Mouse (Mus musculus) kidney, postnatal 4 days (tissue): Measurements from ENCODE around the gene Selp.

Experiments used
- DNase-seq, 2 experiments: peaks; one replicate each; pipeline ENCODE4 v3.0.0; 2021; ENCODE audit warnings: mixed read lengths in 2 of 2

The Selp gene

DNA sequence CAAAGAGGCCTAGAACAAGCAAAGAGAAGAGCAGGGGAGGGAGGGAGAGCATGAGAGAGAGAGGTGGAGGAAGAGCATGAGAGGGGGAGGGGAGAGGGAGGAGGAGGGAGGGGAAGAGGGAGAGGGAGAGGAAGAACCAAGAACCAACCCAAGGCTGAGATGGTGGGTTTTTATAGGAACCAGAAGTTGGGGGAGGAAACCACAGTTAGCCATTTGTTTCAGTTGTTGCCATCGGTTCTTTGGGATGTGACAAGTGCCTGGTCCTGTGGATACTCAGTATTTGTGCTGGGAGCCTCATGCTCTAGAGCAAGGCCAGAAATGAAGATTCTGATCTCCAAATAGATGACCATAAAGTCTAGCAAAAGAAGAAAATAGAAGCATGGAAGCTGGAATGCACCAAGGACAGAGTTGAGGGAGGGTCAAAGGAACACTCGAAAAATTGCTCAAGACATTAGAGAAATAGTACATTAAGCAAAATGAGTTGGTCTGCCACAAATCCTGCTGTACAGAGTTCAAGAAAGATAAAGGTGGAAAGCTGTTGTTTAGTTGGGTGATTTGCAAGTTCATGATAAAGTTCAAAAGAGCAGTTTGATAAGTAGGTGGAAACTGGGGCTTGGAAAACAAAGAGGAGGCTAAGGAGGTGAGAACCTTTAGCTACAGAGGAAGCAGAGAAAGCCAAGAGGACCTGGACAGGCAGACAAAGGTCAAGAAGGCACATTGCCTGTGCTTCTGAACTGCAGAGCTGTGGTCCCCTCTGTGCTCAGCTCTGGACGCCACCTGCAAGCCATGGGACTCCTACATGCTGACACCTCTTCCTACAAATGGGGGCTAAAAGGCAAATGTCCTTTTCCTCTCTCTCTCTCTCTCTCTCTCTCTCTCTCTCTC is 5.1 kb downstream of the Selp start:
- no peak for DNase-seq

DNA sequence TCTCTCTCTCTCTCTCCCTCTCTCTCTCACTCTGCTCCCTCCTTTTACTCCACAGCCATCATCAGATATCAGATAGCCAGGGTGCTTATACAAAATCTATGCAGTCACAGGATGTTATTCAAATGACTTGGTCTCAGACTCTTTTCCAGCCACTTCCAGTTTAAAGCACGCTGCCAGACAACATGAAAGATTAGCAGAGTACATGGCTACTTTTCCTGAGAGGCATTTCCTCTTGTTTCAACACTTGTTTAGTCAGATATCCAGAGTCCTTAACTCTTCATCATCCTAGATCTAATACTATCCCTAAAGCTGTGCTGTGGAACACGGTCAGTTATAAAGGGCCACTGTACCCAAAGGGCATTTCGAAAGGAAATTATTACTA is 5.7 kb downstream of the Selp start:
- no peak for DNase-seq

DNA sequence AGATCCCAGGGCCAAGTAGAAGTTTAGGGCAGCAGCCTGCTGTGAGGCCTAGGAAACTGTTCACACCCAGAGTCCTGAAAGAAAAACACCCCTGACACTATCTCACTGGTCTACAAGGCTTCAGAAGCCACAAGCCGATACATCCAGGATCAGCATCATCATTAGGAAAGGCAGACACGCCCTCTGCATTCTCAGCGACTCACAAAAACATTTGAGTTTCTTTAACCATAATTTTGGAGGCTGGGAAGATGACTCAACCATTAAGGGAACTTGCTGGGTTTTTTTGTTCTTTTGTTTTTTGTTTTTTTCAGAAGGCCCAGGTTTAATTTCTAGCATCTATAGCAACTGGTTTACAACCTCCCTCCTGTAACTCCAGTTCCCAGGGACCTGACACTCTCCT is 8.8 kb downstream of the Selp start:
- DNase-seq, result no peak

DNA sequence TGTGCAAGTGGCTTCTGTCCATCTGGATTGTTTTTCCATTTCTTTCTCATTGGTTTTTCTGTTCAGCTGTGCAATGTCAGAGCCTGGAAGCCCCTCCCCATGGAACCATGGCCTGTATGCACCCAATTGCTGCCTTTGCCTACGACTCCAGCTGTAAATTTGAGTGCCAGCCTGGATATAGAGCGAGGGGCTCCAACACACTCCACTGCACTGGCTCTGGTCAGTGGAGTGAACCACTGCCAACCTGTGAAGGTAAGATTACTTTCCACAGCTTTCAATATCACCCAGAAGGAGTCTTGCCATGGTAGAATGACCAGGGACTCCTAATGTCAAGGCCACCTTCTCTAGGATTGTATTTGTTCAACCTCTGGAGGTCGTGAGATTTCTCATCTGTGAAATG is 14.9 kb downstream of the Selp start:
- no peak for DNase-seq

DNA sequence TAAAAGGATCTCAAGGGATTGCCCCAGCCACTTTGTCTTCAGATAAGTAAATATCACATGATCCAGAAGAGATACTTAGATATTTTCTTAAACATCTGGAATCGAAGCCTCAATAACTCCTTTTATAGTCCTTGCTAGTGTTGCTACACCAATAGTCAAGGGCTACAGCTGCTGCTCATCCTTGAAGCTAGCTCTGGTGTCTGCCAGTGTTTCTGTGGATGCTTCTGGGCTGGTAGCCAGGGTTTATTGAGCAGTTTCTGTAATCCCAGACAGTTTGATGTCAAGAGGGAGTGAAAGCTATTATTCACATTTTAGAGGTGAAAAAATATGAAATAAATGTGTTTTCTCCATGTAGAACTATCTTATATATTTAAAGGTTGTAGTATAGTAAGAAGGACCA is 17.5 kb downstream of the Selp start:
- DNase-seq, result no peak

DNA sequence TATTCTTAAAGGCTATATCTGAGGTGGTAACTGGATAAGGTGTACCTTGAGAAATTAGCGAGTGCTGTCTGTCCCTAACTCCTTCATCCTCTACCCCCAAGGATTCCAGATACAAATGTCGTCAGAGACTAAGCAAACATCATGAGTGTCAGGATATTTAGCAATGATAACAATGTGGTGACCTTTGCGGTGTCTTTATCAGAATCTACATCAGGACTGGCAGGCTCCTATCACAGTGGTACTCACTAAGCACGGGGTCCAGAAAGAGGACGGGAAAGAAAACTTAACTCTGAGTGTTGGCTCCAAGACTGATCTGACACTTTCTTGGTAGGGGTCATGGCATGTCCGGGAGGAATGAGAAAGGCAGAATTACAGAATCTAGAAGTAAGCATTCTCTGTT is 19.0 kb downstream of the Selp start:
- no peak for DNase-seq

DNA sequence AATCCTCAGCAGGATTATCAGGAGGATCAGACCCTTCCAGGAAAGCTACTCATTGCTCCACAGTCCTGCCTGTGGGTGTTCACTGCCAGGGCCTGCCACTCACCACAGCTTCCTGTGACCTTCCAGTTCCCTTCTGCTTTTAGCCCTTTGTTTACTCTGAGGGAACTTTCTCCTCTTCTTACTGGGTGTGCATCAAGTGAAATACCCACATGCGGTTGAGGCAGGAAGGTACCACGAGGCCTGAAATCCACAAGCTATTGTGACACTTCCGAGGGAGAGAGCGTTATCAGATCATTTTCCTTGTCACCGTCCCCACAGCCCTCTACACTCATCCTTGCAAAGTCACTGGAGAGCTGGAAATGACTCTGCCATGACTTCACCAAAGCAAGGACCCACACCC is 20.3 kb downstream of the Selp start:
- DNase-seq, result no peak

DNA sequence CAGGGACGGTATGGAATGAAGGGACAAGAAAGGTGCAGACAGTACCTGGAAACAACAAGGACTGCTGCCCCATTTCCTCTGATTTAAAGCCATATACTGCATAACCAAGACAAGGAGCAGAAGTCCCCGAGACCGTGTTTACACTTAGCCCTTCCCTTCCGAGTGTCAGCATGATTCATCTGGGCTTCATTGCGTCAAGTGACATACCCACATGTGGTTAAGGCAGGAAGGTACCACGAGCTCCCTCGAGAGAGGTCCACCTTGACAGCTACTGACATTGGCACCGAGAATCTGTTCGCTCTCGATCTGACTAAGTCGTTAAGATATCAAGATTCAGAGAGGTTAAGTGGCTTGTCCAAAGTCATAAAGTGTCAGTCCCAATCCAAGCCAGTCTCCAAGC is 20.9 kb downstream of the Selp start:
- no peak for DNase-seq

DNA sequence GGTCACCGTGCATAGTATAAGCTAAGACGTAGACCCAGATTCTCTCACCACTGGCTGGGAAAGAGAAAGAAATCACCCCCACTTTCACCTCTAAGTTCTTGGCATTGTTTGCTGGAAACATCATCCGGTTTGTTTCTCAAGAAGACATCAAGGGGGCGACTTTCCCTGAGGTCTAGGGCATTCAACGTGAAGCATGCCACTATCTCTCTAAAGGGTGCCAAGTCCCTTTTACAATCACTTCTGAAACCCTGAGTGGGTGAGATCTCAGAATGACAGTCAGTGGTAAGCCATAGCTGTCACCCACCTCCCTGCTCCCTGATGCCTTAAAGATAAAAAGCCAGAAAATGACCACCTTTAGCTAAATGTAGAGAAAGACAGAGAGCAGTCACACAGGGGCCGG is 21.6 kb downstream of the Selp start:
- DNase-seq, result no peak

DNA sequence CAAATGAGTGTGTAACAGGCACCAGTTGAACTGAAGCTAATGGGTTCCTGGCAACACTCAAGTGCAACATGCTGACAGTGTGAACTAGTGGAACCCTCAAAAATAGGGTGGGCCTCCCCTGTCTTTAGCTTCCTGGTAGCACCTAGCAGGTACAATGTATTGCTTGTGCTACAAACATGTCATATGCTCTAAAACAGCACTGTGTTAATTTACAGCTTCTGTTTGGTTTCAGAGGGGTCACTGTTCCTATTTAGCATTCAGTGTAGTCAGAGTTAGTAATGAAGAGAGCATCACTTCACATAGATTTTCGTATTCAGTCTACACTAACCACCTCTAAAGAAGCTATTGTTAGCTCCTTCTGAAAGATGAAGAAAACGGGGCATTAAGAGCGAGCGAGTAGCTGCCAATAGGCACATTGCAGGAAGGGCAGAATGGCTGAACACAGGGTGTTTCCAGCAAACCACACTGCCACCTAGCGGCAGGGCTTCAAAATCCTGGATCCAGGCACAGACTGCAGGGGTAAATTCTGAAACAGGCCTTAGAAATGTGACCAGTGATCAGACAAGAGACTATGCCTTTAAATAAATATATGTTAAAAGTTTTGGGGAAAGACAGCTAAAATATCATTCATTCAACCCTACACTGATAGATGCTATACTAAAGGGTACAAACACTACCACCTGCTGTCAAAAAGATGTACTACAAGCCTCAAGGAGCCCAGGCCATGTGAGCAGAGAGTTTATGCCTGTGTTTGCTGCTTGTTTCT is 23.5 kb downstream of the Selp start:
- DNase-seq, result peak; percentile 89 to 91

DNA sequence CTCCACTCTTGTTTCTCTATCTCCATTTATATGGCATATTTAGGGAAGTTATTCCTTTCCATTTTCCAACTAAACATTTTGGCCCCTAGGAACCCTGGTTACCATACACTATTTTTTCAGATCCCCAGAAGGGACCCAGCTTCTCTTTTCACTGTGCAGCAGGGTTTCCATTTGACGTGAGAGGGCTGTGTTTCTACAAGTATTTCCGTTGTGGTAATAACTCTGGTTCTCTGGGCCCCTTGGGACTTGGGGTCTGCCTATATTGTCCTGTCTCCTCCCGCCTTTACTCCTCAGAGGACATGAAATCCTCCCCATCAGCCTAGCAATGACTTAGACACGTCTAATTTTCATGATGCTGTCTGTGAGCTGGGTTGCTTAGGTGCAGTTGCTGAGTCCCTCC is 24.4 kb downstream of the Selp start:
- no peak for DNase-seq

DNA sequence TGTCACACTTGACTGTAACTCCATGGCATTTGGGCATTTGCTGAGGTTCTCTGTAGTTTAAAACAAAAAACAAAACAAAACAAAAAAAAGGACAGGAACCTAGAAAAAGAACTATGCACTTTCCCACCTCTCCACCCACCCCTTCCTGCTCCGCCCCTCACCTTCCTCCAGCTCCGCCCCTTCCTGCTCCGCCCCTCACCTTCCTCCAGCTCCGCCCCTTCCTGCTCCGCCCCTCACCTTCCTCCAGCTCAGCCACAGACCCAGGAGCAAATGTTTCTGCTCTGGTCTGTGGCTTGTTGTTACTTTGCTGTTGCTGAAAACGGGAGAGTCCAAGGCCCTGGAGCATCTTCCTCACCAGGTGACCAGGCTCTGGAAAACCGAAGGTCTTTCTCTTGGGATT is 34.0 kb downstream of the Selp start:
- DNase-seq, result no peak

DNA sequence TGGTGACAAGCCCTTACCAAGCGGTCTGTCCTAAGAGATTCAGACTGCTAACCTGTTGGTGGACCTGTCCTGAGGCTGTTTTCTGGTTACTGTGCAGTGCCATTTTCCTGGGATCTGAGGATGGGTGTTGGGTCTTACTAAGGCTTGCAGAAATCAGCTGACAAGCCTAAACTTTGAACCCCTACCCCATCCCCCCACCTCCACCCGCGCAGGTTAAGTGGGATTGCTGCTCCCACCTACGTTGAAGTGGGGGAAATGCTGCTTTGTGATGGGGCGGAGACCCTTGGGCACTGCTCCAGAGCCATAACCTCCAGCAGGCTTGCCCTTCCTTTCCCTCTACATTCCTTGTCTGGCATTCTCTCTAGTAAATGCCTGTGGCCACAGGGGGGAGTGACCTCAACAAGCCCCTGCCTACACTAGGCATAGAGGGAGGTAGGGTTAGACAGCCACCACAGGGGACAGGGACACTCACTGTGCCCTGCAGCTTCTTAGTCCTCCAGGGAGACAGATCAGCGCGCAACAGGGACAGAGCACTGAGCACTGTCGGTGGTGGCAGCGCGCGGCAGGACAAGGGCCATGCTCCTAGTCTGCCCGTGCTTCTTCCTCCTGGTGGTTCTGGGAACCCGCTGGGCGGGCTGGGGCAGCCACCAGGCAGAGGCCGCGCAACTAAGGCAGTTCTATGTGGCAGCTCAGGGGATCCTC is 36.5 kb downstream of the Selp start, which contains the start of gene F5:
TSS of gene F5 (plus strand) at position 452 of the 702 bp plus-strand sequence.
- DNase-seq, result peak; percentile 22 to 28

DNA sequence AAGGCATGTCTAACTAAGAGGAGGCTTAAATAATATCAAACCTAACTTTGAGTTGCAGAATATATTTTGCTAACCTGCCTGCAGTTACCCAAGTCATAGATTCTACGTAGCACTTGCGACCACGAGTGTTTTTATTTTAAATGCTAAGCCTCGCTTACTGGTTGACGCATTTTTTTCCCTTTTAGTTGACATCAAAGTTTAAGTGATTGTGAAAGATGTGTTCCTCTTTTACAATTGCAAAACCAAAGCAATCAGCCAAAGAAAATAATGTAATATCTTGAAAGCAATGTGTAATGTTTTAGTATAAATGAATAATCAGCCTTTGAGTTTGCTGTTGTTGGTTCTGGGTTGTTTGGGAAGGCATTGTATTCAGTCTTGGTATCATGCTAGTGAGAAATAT is 37.8 kb downstream of the Selp start:
- DNase-seq, result no peak

DNA sequence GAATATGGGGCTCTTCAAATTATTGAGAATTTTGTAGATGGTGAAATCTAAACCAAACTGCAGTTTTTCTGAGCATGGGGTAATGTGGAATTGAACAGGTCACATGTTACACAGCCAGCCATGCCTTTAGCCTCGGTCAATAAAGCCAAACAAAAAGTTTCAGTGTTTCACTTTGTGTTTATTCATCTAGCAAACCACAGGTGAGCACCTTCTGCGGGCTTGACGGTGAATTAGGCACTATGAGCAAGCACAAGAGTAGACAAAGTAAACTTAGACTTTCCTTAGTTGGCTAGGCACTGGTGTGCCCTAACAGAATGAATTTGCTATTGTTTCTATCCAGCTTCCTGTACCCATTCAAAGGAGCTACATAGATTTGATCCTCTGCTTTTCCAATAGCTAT is 39.9 kb downstream of the Selp start:
- no peak for DNase-seq

DNA sequence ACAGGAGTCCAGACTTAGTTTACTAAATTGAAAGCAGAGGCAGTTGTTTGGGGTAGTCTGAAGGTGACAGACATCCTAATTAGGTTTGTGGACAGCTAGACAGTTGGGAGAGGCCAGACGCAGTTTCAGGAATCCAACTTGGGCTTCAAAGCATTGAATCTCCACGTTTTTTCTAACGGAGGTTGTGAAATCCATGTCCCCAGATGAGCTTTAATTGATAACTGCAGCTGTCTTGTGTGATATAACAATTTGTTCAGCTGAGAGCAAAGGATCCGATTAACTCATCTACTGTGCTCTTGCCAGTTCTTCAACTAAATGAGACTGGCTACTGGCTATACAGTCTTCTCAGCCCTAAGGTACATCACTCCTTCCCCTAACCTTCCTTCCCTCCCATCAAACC is 43.5 kb downstream of the Selp start:
- DNase-seq, result no peak

DNA sequence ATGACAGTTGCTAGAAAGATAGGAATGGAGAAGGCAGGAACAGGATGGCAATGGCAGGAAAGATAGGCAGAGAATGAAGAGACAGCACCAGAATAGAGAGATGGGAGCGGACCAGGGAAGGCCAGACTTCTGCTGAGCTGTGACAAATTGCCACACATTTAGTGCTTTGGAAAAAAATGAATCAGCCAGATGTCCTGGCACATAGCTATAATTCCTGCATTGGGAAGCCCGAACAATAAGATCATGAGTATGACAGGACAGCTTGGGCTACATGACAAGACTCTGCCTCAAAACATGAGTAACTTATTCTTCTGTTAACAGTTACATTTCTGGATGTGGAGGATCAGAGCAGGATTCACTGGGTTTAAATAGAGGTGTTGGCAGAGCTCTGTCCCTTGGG is 44.7 kb downstream of the Selp start:
- no peak for DNase-seq

DNA sequence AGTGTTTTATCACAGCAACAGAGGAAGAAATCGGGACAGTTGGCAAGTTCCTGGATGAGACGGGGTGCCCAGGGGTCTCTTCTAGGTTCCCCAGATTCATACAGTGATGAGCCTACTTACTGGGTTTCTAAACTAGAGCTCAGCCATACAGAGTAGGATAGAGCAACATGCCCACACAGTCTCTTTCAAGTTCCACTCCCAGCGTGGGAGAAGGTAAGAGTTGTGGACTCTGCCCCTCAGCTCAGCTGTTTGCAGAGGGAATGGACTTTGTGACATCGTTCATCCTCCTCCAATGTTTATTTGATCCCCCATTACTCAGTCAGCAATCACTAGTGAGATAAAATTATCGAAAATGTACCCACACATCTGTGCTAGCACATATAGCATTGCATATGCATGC is 47.7 kb downstream of the Selp start:
- peak in 1 of 2 experiments; percentile 17 for DNase-seq

DNA sequence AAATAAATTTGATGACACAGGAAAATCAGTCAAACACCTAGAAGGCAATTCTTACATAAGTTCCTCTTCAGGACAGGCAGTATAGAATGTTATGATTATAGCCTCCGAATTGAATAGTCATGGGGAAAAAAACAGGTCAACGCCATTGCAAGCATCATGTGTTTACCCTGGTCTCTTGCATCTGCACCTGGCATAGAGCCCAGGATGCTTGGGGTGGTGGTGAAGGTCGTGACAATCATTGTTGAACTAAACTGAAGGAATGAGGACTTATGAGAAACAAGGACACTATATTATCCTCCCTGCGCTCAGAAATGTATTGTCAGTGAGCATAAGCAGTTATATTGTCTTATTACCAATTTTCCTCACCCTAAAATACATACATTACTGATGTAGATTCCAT is 53.8 kb downstream of the Selp start:
- no peak for DNase-seq

DNA sequence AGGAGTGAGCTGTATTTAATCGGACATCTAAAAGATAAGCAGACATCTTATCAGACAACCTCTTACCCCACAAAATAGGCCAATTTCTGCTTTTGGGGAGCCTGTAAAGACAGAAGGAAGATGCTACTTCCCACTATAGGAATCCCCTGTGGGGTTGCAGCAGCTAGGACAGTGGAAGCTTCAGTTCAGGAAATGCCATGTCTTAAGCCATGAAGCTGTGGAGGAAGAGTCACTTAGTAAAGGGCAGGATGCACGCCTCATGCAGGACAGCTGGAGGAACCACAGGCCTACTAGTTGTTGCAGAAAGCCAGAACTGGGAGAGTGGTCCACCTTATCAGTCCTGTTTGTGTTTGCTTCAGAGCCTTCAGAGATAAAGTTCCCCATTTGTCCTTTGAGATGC is 55.4 kb downstream of the Selp start:
- no peak for DNase-seq

DNA sequence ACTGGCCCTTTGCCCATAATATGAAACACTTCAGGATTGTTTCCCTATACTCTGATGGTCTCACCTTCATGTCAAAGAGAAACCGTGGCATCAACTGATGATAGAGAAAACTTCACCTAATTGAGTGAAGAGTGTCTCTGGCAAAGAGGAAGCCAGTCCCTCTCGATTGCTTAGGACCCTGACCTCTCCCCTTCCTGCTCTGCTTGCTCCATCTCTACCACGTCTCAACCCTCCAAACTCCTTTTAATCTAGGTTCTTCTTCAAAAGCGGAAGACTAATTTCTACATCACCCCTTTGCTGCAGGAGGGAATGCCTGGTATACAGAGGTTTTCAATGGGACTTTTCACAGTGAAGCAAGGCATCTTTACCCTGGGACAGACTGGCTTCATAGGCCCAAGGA is 58.1 kb downstream of the Selp start:
- no peak for DNase-seq

DNA sequence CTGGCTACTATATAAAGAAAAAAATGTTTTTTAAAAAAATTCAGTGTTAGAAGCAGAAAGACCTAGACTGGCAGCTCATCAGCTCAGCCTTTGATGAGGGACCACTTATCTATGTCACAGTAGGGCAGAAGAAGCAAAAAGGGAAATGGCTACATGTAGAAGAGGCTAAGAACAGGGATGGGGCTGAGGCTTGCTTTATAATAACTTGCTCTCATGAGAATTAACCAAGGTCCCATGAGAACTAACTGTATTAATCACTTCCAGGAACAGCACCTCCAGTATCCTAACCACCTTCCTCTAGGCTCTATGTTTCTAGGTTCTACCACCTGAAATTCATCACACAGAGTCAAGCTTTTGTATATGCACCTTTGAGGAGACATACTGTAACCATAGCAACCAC is 61.8 kb downstream of the Selp start:
- no peak for DNase-seq

DNA sequence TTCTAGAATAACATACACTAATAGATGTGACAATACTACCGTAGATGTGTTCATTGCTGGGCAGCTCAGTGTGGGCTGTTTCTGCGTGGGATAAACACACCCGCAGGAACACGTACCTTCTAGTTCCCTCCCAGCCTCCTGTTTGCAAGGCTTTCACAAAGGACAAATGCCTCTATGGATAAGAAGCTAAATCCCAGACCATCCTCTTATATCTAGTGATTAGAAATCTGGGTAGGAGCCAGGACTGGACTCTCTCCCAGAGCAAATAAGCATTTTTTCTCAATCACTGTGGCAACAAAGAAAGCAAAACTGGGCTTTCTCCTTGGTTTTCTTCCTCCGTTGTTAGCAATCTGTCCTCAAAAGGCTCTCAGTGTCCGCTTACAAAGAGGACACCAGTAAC is 63.4 kb downstream of the Selp start:
- no peak for DNase-seq
